Comparison of ENCODE assay signal across 7 mouse cellular contexts in genomic region chr13:37854455-37855220, GRCm38 (mm10).
A peak's percentile ranks its signal among the peaks of the same experiment; 100 is the strongest.
DNase-seq lines count a peak whose midpoint lies in the region; ATAC-seq and TF ChIP-seq lines count a peak whose summit lies in the region.

No protein-coding gene starts in this region.

- peak overlapping the region; percentile 62 for H3K4me3 ChIP-seq in ES-Bruce4 (ENCODE audit: low read depth, low read length)
- no peak overlapping the region for H3K4me3 ChIP-seq in forebrain, embryonic 13.5 days
- H3K4me3 ChIP-seq in neural tube, embryonic 15.5 days (replicated peaks): peak overlapping the region; percentile 24

- peak overlapping the region; percentile 54 for H3K9ac ChIP-seq in ES-Bruce4 (ENCODE audit: low read depth, poor library complexity, severe bottlenecking)
- 0 out of 2 replicates have a peak overlapping the region, but pooled peaks have one; percentile 16 for H3K9ac ChIP-seq in forebrain, embryonic 13.5 days
- H3K9ac ChIP-seq in neural tube, embryonic 15.5 days (replicated peaks): 0 out of 2 replicates have a peak overlapping the region, but pooled peaks have one; percentile 23

- no peaks in the 10 kb centered on the region for H3K9me3 ChIP-seq in ES-Bruce4 (replicated peaks; ENCODE audit: control insufficient read depth, insufficient read depth, low read length, poor library complexity, severe bottlenecking)
- H3K9me3 ChIP-seq in forebrain, embryonic 13.5 days (replicated peaks): no peaks in the 10 kb centered on the region
- H3K9me3 ChIP-seq in neural tube, embryonic 15.5 days (replicated peaks): no peaks in the 10 kb centered on the region

- no peak for TF ChIP-seq POLR2A in ES-Bruce4 (IDR thresholded peaks at IDR 0.05; ENCODE audit: insufficient read depth, low read length)

- no peak for ATAC-seq in forebrain, embryonic 13.5 days
- no peak for ATAC-seq in neural tube, embryonic 15.5 days (ENCODE audit: low FRiP score)

- peak overlapping the region; percentile 43 for H3K4me2 ChIP-seq in forebrain, embryonic 13.5 days
- peak overlapping the region; percentile 57 for H3K4me2 ChIP-seq in neural tube, embryonic 15.5 days

- TF ChIP-seq EP300 in ES-Bruce4 (IDR thresholded peaks at IDR 0.05; ENCODE audit: insufficient read depth, low read depth, low read length): no peak

- DNase-seq in A20 (ENCODE audit: low read depth, low spot score) (peak; percentile 84), liver (peak; percentile 54)
- no peak for DNase-seq in urinary bladder, adult 18-20 months (ENCODE audit: low spot score in 2 of 2)
- no peak for DNase-seq in testis, postnatal 10 days (ENCODE audit: low spot score)

- TF ChIP-seq CTCF in ES-Bruce4 (IDR thresholded peaks at IDR 0.05; ENCODE audit: low read depth, low read length): no peak

- no peaks in the 10 kb centered on the region for H3K27me3 ChIP-seq in ES-Bruce4 (ENCODE audit: control insufficient read depth, insufficient read depth, low read length, poor library complexity, severe bottlenecking)
- H3K27me3 ChIP-seq in forebrain, embryonic 13.5 days: peaks cover 14% of the 10 kb centered on the region; the same call in 1 of the 2 replicates
- H3K27me3 ChIP-seq in neural tube, embryonic 15.5 days (replicated peaks): no peaks in the 10 kb centered on the region

- H3K4me1 ChIP-seq in ES-Bruce4 (ENCODE audit: control insufficient read depth, insufficient read depth, low read length): peaks cover 5% of the 10 kb centered on the region
- peaks cover 25% of the 10 kb centered on the region for H3K4me1 ChIP-seq in forebrain, embryonic 13.5 days
- H3K4me1 ChIP-seq in neural tube, embryonic 15.5 days: peaks cover 29% of the 10 kb centered on the region

- no peaks in the 10 kb centered on the region for H3K36me3 ChIP-seq in ES-Bruce4 (ENCODE audit: control insufficient read depth, insufficient read depth, low read length, poor library complexity, severe bottlenecking)
- H3K36me3 ChIP-seq in forebrain, embryonic 13.5 days (ENCODE audit: poor library complexity, severe bottlenecking): no peaks in the 10 kb centered on the region
- no peaks in the 10 kb centered on the region for H3K36me3 ChIP-seq in neural tube, embryonic 15.5 days

- 9% methylated on average over 14 of the region's 14 CpGs for WGBS in forebrain, embryonic 13.5 days
- 17% methylated on average over 14 of the region's 14 CpGs for WGBS in neural tube, embryonic 15.5 days

- H3K27ac ChIP-seq in ES-Bruce4 (ENCODE audit: insufficient read depth, low read length): peak overlapping the region; percentile 90
- H3K27ac ChIP-seq in forebrain, embryonic 13.5 days: no peak overlapping the region
- no peak overlapping the region for H3K27ac ChIP-seq in neural tube, embryonic 15.5 days (replicated peaks)

Comparison
In these comparisons a context has a peak if more than half of its experiments do, and no peak if none do; other contexts are left out.
1. DNase-seq: peak in A20 (single experiment) and liver (single experiment); none in urinary bladder, adult 18-20 months (0 of 2) and testis, postnatal 10 days (single experiment).
2. Peak in every context shown above with its lines, with median percentiles within 50 percentile points of each other: H3K9ac ChIP-seq.